Mouse (Mus musculus): ENCODE results near the gene Stk17b.
A peak's percentile ranks its signal among the peaks of the same experiment; 100 is the strongest.
"Not testable (repeated sequence)": the region's sequence is repeated elsewhere in the genome, so short reads cannot be mapped to it uniquely, and the experiment has no call there.

The Stk17b gene

GRCm38 (mm10) chr1:53720601-53721351, 64.2 kb downstream of the Stk17b start:
- DNase-seq = no peak

GRCm38 (mm10) chr1:53715966-53716515, 69.0 kb downstream of the Stk17b start:
- DNase-seq = no peak

- DNase-seq = no peak
These were observed 69.6 kb downstream of the Stk17b start for GRCm38 (mm10) chr1:53715446-53715845.

- DNase-seq = not testable (repeated sequence)
These were observed 71.6 kb downstream of the Stk17b start for GRCm38 (mm10) chr1:53713383-53713782.

DNA sequence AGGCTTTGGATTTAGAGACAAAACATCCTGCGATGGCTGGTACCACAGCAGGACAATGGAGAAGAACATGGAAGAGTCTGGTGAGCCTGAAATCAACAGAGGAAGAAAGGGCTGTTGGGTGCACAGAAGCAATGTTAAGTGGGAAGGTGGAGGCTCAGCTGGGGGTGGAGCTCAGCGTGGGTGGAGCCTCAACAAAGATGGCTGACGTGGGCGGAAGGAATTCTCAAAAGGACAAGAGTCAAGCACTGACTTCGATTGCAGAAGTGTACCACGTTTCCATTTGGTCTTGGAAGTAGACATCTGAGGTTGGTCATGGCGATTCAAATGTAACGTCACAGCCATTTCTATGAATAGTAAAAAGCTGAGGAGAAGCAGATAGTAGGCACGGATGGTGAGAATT, 74.0 kb downstream of the Stk17b start:
- DNase-seq = no peak

DNA sequence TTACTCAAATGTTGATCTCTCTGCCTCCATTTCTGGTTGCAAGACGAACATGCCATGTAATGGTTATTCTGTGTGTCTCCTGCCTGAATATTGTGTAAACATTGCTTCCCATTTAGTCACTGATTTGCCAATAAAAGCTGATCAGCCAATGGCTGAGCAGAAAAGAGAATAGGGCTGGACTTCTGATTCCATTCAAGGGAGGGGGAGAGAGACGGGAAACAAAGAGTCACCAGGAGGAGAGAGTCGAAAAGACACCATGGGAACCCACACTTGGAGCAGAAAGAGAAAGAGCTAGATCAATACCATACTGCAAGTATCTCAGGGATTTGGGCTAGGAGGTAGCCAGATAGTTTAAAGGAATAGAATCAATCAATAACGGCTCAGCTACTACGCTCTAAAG, 75.4 kb downstream of the Stk17b start:
- DNase-seq = not testable (repeated sequence)

DNA sequence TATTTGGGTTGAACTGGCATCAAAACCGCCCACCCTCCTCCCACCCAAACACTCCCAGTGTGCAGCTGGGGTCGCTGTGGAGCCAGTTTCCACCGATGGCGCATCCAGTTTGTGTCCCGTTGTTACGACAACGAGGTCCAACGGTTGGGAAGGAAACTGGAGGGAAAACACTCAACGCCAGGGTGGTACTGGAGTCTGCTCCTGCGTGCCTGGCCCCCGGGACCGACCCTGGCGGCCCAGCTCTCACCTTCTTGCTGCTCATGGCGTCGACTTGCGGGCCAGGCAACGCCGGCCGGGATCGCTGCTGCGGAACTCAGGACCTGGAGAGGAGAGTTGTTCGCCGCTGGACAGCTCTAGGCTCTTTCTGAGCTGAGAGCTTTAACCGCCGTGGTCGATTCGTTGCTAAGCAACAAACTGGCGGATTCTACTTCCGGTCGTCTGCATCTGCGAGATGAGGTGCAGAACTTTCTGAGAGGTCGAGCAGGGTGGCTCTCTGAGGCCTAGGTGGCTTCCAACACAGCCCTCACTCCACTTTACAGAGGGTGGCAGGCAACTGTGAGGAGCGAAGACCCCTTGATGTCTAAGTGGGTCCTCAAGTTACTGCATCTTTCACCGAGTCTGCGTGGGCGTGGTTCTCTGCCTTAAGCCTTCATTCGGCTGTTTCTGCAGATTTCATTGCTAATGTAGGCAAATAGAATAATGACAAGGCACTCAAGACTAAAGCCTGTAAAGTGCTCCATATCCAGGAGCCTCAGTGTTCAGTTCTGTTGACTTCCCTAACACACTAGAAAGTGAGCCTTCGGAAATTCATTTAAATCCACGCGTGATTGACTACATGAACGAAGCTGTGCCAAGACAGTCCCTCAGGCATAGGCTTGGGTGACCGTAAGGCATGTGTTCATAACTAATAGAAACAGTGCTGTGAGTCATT, 78.3 kb downstream of the Stk17b start, which contains the start of gene Dnah7a:
Dnah7a (minus strand) TSS at position 354 of the 931 bp plus-strand sequence.
- DNase-seq = peak; percentile 3
